Mouse (Mus musculus): ENCODE results near the gene Rnls.

DNA sequence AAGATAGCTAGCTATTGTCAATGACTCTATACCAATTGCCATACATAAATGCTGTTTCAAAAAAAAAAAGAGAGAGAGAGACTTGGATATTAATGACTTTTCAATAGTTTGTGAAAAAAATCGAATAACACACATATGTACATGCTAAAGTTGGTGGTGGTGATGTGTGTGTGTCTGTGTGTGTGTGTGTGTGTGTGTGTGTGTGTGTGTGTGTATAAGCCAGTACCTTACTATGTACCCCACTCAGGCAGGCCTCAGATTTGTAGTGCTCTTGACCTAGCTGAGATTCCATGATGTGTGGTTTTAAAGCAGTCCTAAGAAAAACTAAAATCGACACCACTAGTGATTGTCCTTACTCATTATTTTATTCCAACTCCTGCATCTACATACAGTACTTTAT lies 11.3 kb downstream of the Rnls start:
- no peak for TF ChIP-seq CTCF (IDR thresholded peaks at IDR 0.05; ENCODE audit: insufficient read depth, low read length)
- TF ChIP-seq POLR2A (IDR thresholded peaks at IDR 0.05; ENCODE audit: borderline replicate concordance, extremely low read depth, low read depth, low read length) = no peak

All from lung, adult 2 months (tissue).